Mouse (Mus musculus): Measurements from ENCODE around the gene Lin7b.

DNA sequence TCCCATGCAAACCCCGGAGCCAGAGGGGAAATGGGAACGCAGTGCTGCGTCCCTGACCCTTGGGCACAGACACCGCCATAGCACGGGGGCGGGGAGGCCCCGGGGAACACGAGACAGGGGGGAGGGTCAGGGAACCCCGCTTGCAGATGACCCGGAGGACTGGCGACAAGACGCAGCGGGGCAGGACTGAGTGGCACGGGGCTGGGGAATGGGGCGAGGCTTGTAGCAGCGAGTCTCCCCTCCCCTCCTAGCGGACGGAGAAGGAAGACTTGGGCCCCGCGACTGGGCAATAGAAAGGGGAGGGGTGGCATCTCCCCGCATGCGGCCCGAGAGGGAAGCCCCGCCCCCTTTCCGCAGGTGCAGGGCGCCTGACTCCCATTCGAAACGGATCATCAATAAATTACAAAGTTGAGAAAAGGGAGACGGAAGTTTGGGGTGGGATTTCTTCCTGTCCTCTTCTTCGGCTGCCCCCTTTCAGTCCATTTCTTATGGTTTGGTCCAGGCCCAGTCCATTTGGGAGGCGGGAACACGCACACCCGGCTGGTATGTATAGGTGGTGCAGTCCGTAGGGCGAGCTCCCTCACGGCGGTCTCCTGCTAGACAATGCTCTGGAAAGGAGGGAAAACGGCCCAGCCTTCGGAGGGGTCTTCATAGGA is 30.8 kb downstream of the Lin7b start:
- TF ChIP-seq CTCF (IDR thresholded peaks at IDR 0.05; ENCODE audit: control insufficient read depth, insufficient read depth, low read length) (peak; percentile 8; the same call in 1 of the 2 replicates), POLR2A (IDR thresholded peaks at IDR 0.05; ENCODE audit: borderline replicate concordance, control insufficient read depth, low read depth, low read length) (no peak)

All from bone marrow, adult 2 months (tissue).